Mouse (Mus musculus): ENCODE data around the gene Proser1. TPM values are rescaled to one million over a fixed set of nuclear protein-coding genes. Genes with fewer than 3 reads are reported as not detected.
A peak's percentile ranks its signal among the peaks of the same experiment; 100 is the strongest.

The Proser1 gene
- total RNA-seq, 2 experiments from 2014 or later: 28.0 to 28.5 TPM

DNA sequence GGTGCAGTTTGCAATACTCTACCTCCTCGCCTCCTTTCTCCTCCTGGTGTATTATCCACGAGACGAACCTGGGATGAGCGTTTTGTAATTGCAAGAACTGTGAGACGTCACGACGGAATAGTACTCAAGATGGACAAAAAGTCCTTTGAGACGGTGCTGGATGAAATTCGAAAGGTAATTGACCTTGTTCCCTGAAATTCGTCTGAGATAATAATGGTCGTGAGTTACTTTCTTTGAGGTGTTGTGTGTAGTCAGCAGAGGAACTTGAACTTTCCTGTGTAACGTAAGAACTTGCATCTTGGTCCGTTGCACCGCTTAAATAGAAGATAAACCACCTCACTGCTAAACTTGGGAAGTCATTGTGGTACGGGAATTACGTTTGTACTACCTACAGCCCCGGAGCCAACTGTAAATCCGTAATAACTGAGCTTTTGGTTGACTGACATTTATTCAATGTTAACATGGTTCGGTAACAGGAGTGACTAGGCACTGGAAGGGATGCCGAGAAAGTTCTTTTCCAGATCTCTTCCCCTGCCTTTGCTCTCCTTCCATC lies 756 bp downstream of the Proser1 start:
- peak in 1 of 2 experiments; percentile 14 for DNase-seq (ENCODE audit: low spot score in 2 of 2)

DNA sequence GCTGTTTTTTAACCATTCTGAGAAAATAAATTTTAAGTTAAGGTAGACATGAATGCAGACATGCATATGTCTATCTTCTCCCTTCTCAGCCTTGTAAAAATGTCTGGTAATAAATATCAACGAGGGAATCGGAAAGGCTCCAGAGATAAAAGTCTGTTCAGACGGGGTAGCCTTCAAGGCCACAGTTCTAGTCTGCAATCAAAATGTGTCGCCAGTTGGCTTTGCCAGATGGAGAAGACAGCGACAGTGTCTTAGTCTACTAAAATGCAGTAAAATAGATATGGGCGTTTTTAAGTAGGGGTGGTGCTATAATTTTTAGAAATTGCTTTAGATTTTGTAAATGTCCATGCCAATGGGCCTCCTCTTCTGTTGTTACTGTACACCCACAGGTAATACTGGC lies 1.9 kb downstream of the Proser1 start:
- DNase-seq (ENCODE audit: low spot score in 2 of 2): peak in 1 of 2 experiments; percentile 32

DNA sequence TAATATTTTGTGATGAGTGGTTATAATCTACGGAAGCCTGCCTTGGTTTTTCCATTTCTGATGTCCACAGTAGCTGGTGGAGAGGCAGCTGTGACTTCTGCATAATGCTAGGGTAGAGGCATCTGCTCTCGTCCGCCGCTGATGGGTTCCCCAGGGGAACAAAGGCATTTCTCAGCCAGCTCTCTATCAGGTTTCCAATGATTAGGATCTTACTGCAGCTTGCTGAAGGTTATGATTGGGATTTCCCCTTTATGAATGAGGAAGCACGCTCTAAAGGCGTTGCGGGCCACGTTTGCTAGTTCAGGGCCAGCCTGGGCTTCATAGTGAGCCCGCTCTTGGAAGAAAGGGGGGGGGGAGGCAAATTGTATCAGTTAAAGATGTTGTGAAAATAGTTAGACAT lies 3.0 kb downstream of the Proser1 start:
- DNase-seq (ENCODE audit: low spot score in 2 of 2): no peak

DNA sequence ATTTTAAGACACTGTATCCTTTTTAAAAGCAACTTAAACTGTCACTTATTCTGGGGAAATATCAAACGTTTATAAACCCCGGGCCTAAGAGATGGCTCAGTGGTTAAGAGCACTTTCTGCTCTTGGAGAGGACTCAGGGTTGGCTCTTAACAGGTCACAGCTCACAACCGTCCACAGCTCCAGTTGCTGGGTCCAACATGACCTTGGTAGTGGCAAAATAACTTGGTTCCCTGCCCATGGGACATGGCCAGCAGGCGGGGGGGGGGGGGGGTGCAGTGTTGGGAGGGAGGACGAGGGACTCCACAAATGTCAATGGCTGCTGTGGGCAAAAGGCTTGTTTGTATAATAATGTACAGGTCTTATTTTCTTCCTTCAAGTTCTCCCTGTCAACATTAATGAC lies 3.9 kb downstream of the Proser1 start:
- no peak for DNase-seq (ENCODE audit: low spot score in 2 of 2)

DNA sequence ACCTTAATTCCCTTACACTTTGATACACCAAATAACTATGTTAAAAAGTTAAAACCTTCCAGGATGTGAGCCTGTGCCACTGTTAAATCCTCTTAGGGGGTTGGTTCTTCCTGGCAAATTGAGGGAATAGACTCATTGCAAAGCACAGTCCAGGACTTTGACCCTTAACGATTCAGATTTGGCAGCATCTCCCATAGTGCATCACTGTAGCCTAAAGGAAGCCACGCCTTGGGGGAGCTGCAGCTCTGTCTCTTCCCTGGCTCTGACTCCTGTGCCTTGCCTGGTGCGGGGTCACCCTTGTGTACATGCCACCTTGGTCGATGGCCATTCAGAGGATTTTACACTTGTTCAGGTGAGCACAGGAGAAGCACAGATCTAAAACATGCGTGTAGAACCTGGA lies 6.2 kb downstream of the Proser1 start:
- no peak for DNase-seq (ENCODE audit: low spot score in 2 of 2)

DNA sequence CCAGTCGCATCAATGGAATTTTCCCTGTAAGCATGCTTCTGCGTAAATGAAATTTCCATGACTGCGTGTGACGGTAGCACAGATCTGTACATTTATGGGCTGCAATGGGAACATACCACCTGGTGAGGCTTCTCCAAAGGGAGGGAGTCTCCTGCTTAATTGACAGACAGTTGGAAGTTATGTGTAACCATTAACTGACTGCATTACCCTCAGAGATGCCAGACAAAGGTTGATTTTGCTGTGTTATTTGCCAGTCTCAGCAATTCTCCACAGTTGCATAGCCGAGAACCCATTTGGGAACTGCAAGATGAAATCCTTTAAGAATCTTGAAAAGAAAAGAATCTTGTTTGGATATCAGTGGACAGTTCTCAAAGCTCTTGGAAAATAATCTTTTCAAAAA lies 8.6 kb downstream of the Proser1 start:
- DNase-seq (ENCODE audit: low spot score in 2 of 2): no peak

DNA sequence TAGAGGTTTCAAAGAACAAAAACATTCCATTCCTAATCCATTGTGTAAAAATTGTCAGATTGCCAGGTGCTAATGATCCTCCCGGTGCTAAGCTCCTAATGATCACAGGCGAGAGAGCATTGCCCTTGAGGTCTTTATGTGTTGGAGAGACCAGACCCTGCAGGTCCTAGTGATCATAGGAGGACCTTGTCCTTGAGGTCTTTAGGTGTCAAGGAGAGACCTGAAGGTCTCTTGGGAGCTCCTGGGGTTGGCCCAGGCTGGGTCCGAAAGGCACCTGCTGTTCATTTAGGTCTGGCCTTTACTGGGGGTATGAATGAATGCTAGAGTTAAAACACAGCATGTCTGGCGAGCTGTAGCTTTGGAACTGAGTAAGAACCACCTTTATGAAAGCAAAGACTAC lies 10.7 kb downstream of the Proser1 start:
- DNase-seq (ENCODE audit: low spot score in 2 of 2): no peak

DNA sequence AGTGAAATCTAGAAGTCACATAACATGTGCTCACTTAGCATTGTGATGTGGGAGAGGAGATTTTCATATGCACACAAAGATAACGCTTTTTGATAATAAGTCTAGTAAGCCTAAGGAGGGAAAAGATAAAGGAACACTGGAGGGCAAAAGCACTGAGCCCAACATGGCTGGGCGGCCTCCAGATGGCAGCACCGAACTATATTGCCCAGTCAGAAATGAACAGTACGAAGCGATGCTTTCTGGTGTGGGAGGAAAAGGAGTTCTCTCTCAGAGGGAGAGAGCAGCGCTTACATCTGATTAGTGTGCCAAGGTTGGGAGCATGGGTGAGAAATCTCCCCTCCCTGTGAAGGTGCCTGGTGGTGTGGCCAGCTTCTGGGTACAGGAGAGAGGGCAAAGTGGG lies 12.4 kb downstream of the Proser1 start:
- peak in 1 of 2 experiments; percentile 22 for DNase-seq (ENCODE audit: low spot score in 2 of 2)

DNA sequence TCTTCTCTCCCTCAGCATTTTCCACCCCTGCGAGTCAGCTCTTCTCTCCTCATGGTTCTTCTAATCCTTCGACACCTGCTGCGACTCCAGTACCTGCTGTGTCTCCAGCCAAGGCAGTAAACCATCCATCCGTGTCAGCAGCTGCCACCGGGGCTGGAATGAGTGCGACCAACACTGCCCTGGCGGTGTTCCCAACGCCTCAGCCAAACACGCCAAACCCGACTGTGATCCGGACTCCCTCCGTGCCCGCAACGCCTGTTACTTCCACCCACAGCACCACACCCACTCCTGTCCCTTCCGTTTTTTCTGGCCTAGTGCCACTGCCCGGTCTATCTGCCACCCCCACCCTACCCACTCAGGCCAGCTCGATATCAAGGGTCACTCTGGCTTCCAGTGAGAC lies 14.0 kb downstream of the Proser1 start:
- no peak for DNase-seq (ENCODE audit: low spot score in 2 of 2)

DNA sequence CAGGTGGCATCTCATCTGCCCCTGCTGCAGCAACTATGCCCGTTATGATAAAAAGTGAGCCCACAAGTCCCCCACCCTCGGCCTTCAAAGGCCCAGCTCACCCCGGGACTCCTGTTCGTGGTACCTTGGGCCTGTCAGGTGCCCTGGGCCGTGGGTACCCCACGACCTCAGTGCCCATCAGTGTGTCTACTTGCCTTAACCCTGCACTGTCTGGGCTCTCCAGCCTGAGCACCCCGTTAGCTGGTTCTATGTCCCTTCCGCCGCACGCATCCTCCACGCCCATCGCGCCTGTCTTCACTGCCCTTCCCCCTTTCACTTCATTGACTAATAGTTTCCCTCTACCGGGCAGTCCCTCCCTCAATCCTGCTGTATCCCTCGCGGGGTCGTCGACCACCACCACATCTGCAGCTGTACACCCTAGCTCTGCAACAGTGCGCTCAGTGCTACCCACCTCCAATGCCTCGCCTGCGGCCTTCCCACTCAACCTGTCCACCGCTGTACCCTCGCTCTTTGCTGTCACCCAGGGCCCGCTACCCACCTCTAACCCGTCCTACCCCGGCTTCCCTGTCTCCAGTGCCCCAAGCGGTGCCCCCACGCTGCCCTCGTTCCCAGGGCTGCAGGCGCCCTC lies 15.1 kb downstream of the Proser1 start:
- DNase-seq (ENCODE audit: low spot score in 2 of 2): no peak

DNA sequence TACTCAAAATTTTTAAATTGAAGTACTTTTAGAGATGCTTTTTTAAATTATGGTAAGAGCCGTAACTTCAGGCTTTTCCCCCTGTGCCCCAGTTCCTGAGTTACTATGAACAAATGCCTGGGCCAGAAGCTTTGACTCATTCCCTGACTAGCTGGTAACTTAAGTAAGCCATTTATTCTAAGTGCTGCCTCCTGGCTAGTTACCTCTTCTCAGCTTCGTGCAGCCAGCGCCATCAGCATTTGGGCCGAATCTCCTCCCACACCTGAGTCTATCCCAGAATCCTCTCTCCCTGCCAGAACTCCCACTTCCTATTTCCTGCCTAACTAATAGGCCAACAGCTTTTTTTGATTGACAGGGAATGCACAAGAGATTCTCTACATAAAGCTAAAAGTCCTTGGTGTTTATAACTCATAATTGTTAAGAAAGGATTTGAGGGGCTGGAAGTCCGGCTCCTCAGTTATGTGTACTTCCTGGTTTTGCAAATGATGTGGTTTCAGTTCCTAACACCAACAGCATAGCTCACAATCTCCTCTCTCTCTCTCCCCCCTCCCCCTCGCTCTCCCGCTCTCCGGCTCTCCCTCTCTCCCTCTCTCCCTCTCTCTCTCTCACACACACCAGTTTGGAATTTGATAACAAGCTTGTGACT lies 20.1 kb downstream of the Proser1 start:
- DNase-seq (ENCODE audit: low spot score in 2 of 2): no peak

DNA sequence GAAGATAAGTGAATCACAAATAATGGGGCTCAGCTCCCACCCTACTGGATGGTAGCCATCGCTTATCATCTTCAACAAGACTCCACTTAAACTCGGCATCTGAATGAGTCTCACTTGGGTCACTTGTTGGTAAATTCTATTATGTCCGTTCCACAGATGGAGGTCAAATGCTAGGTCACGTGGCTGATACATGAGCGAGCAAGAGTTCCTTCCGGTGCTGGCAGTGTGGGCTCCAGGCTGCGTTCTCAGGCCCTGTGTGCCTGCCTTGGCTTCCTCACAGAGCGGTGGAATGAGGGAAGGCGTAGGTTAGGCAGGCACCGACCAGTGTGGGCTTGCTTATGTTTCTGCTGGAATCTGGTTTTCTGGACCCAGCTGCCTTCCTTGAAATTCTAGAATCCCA lies 23.1 kb downstream of the Proser1 start:
- DNase-seq (ENCODE audit: low spot score in 2 of 2): no peak

DNA sequence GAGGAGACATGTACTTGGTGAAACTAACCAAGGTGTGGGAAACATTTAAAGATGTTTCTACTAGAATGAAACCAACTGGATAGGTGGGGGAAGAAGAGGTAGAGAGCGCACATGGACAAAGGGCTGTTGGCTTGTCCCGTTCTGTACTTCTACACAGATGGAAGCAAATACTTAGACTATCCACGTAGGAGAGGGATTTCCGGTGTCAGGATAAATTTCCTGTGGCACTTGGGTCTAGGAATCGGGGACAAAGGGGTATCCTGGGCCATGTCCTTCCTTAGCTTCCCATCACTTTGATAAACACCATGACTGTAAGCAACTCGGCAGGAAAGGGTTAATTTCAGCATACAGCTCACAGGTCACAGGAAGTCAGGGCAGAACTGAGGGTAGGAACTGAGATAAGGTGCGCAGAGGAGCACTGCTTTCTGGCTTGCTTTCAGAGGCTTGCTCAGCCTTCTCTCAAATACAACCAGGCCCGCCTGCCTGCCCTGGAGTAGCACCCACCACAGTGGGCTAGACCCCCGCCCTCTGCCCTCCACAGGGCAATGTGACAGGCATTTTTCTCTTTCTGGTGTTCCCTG lies 23.6 kb downstream of the Proser1 start:
- no peak for DNase-seq (ENCODE audit: low spot score in 2 of 2)

DNA sequence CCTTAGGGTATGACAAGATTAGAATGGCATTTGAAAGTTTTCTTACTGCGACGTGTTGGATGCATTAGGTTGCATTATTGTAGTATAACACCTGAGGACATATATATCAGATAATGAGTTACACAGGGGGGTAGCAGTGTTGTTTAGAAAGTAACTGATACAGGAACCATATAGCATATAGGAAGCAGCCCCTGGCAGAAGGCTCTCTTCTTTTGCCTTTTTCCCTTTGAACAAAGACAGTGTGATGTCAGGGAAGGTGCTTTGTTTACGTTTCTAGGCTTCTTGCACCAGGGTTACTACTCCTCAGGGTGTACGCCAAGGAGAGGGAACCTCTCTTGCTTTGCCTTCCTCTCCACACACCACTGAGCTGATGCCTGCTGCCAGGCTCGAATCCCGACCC lies 24.9 kb downstream of the Proser1 start, which contains the start of gene Stoml3:
TSS of gene Stoml3 (plus strand) at position 301 of the 400 bp plus-strand sequence.
- DNase-seq (ENCODE audit: low spot score in 2 of 2): no peak

DNA sequence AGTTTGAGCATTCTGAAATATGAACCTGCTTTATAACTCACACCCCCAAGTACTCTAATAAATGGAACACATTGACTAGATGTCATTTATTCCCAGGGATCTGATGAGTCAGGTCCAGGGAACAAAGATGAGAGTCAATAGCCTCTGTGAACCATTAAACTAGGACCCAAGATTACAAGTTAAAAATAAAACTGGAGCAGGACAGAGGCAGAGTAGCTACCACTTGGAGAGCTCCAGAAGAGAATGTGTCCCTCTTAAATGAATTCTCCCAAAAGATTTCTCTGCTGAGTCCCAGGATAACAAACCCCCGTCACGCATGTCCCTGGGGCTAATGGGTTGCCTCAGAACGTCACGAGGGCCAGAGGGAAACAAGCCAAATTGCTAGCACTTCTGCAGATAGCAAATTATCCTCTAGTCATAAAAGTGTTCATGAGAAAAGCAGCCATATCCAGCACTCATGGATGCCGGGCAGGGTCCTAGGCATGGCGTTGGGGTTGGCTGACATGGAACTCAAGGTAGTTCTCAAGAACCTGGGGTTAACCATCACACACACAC lies 35.0 kb downstream of the Proser1 start:
- DNase-seq (ENCODE audit: low spot score in 2 of 2): no peak

DNA sequence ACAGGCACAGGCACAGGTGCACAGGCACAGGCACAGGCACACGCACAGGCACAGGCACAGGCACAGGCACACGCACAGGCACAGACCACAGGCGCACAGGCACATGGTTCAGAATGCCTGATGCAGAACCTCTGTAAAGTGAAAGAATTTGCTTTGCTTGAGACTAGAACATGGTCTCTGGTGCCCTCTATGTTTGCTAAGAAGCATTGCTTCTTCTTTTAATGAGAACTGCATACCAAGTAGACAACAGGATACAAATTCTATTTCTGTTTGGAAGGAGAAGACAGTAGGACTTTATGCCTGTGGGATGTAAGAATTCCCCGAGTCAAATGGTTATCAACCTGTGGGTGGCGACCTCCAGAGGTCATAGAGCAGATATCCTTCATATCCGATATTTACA lies 39.0 kb downstream of the Proser1 start:
- DNase-seq (ENCODE audit: low spot score in 2 of 2): no peak

DNA sequence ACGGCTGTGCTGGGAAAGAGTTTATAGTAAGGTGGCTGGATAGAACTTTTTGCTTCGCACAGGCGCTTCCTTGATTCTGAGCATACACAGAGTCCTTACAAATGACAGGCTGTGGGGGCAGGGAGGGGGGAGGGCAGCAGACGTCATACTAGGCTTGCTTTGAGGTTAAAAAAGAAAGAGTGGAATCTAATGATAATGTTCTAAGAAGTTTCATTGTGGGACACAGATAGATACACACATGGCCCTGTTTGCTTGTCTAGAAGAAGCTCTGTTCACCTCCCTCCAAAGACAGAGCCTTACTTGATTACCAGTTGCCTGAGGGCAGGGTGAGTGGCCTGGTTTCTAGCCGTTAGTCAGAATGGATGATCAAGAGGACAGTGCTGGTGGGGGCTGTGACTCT lies 49.6 kb downstream of the Proser1 start:
- no peak for DNase-seq (ENCODE audit: low spot score in 2 of 2)

DNA sequence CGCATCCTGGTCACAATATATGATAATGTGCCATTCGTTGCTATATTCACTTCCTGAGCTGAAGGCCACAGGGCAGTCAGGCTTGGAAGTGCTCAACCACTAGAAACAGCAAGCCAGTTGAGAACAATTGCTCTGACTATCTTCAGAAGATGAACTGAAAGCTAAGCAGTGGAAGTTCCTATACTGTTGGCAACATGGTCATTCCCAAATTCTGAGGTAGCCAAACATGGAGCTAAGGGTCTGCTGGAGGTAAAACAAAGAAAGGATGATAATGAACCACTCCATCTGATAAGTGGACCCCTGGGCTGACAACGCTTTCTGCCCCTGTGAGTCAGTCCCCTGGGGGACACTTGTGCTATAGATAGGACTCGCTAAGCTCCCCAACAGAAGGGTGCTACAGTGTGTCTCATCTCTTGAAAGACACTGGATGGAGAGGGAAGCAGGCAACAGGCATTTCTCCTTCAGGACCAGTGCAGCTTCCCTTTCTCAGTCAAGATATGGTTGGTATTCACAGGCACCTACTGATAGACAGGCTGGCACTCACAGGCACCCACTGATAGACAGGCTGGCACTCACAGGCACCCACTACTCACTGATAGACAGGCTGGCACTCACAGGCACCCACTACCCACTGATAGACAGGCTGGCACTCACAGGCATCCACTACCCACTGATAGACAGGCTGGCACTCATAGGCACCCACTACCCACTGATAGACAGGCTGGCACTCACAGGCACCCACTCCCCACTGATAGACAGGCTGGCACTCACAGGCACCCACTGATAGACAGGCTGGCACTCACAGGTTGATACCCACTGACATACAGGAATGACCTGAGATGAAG lies 51.0 kb downstream of the Proser1 start:
- no peak for DNase-seq (ENCODE audit: low spot score in 2 of 2)

DNA sequence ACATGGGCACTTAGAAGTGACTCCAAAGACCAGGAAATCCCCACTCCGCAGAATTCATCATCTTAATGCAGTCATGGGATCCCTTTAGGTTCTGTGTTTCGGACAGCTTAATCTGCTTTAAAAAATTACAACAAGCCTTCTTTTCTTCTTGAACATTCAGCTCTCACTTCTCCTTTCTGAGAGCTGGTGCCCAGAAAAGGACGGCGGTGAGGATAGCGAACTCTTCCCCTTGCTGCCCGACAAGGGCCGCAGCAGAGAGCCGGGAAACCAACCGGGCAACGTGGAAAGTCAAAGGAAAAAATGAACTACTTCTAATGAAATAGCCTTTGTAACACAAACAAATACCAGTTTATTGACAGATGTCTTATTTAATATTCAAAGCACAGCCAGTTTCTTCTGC lies 59.3 kb downstream of the Proser1 start:
- DNase-seq (ENCODE audit: low spot score in 2 of 2): peak; percentile 6 to 38

DNA sequence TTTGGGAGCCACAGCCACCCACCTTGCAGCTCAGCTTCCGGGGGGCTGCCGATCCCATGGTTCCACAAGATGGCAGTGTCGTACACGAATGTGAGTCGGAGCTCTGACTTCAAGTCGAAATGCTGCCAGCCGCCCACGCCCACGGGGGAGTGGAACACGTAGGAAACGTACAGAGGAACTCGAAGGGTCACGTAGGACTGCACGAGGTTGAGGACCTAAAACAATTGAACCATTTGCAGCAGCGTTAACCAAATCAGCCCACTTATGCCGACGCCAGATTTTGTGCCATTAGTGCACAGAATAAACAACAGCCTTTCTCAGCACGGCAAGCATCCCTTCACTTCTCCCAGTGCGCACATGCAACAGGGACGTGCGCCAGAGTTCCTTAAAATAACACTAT lies 62.3 kb downstream of the Proser1 start:
- DNase-seq (ENCODE audit: low spot score in 2 of 2): peak; percentile 85 to 89

DNA sequence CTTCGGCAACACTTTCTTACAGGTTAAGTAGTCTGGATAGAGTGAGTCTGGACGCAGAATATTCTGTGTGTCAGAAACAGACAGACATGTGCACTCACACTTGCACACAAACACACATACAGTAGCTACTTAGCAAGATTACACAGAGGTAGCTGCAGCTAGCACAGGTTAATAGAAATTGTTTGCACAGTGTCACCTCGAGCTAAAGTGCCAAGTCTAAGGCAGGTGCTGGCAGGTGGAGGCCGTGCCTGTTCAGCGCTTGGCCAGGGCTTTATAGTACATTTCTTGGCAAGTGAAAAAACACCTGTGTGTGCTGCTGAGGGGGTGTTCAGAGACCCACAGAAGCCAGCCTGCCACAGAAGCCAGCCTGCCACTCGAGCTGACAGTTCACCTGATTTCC lies 66.8 kb downstream of the Proser1 start:
- DNase-seq (ENCODE audit: low spot score in 2 of 2): no peak
